Mouse (Mus musculus) forebrain, embryonic 15.5 days (tissue): ENCODE measurements around the gene Prcd. TPM values are rescaled to one million over a fixed set of nuclear protein-coding genes. Genes with fewer than 3 reads are reported as not detected.
A peak's percentile ranks its signal among the peaks of the same experiment; 100 is the strongest.
"Not testable (repeated sequence)": the region's sequence is repeated elsewhere in the genome, so short reads cannot be mapped to it uniquely, and the experiment has no call there.

Experiments used
- ATAC-seq: fragments of 200-750 bp; cut with Nextera tagmentation; replicated peaks from 2 replicates; pipeline ENCODE4 v1.8.0; 2017; ENCODE audit warnings: mild to moderate bottlenecking, moderate TSS enrichment, moderate library complexity
- H3K27ac ChIP-seq: fragments of 300-500 bp; sonication (generic); replicated peaks from 2 replicates; pipeline ENCODE4 v1.5.1; 2015; ENCODE audit warnings: mild to moderate bottlenecking, inconsistent platforms
- H3K27me3 ChIP-seq: fragments of 300-500 bp; sonication (generic); 2 replicates; pipeline ENCODE4 v1.6.1; 2015; ENCODE audit warnings: inconsistent platforms
- H3K36me3 ChIP-seq: fragments of 300-500 bp; sonication (generic); 2 replicates; pipeline ENCODE4 v1.6.1; 2015; ENCODE audit warnings: mild to moderate bottlenecking, inconsistent platforms
- H3K4me1 ChIP-seq: fragments of 300-500 bp; sonication (generic); 2 replicates; pipeline ENCODE4 v1.6.1; 2015; ENCODE audit warnings: inconsistent platforms
- H3K4me2 ChIP-seq: fragments of 300-500 bp; sonication (generic); replicated peaks from 2 replicates; pipeline ENCODE4 v1.6.1; 2015; ENCODE audit warnings: mild to moderate bottlenecking, inconsistent platforms
- H3K4me3 ChIP-seq: fragments of 300-500 bp; sonication (generic); 2 replicates; pipeline ENCODE4 v1.5.1; 2015; ENCODE audit warnings: mild to moderate bottlenecking, inconsistent platforms
- H3K9ac ChIP-seq: fragments of 300-500 bp; sonication (generic); replicated peaks from 2 replicates; pipeline ENCODE4 v1.6.1; 2015; ENCODE audit warnings: mild to moderate bottlenecking, inconsistent platforms
- H3K9me3 ChIP-seq: fragments of 300-500 bp; sonication (generic); 2 replicates; pipeline ENCODE4 v1.6.1; 2016; ENCODE audit warnings: inconsistent platforms
- WGBS: fragments of 180-500 bp; shearing (Covaris S2); methylation state at CpG from one replicate; pipeline ENCODE4 v1.1.7; 2015; ENCODE audit warnings: mixed read lengths; 5-methylcytosine and 5-hydroxymethylcytosine counted together
- polyA plus RNA-seq: library from polyadenylated mRNA; unstranded; fragments of >200 nt; fragmentation: Nextera tagmentation; extraction: Ambion mirVana; gene quantifications from 2 replicates; pipeline ENCODE4 v1.2.1, GENCODE M21; 2015

Prcd gene
- 2.0 and 2.4 TPM in 2 replicates for polyA plus RNA-seq

- peaks cover 7% of the 10 kb centered on the region; the same call in 1 of the 2 replicates for H3K27me3 ChIP-seq
Measured at GRCm38 (mm10) chr11:116653234-116653633, at the start of gene Prcd. Gene Prcd (plus strand): TSS chr11:116653534.

DNA sequence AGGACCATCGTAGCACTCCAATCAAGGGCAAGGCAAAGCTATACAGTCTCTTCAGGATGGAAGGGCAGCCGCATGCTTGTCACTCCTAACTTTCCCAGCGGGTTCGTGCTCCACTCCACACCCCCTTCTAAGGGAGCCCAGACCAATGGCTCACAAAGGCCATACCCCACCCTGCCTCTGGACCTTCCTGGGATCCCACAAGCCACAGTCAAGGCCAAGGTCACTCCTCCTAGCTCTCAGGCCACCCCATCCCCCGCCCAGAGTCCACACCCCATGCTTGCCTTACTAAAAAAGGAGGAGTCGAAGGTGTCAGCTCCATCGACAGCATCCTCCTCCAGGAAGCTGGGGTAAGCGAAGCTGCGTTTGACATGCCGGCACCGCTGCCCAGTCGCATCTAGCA is 49.2 kb upstream of the Prcd start:
- ATAC-seq: no peak
- H3K27me3 ChIP-seq: no peaks in the 10 kb centered on the region
- H3K4me1 ChIP-seq: no peaks in the 10 kb centered on the region
- no peak overlapping the region for H3K9ac ChIP-seq
- H3K9me3 ChIP-seq: no peaks in the 10 kb centered on the region
- H3K4me3 ChIP-seq: no peak overlapping the region
- no peak overlapping the region for H3K27ac ChIP-seq
- WGBS: 96% methylated on average over 12 of the region's 12 CpGs
- H3K4me2 ChIP-seq: no peak overlapping the region
- no peaks in the 10 kb centered on the region for H3K36me3 ChIP-seq

More at GRCm38 (mm10) chr11:116653234-116653633, at the start of gene Prcd:
- Histone ChIP-seq H3K9ac (peak within 1 kb of the TSS; percentile 87), H3K4me1 (peaks cover 59% of the 10 kb centered on the region), H3K36me3 (no peaks in the 10 kb centered on the region), H3K9me3 (no peaks in the 10 kb centered on the region), H3K4me2 (peak within 1 kb of the TSS; percentile 99), H3K27ac (peak within 1 kb of the TSS; percentile 27; the same call in 1 of the 2 replicates), H3K4me3 (peak within 1 kb of the TSS; percentile 71)
- WGBS: 2% methylated on average over 10 of the region's 10 CpGs
- no peak for ATAC-seq

GRCm38 (mm10) chr11:116607717-116608116 is 45.6 kb upstream of the Prcd start:
- Histone ChIP-seq H3K4me3 (no peak overlapping the region), H3K27ac (no peak overlapping the region)
- no peak for ATAC-seq

GRCm38 (mm10) chr11:116609965-116610630 is 43.2 kb upstream of the Prcd start:
- H3K27me3 ChIP-seq: no peaks in the 10 kb centered on the region
- H3K4me2 ChIP-seq: no peak overlapping the region
- 94% methylated on average over 15 of the region's 15 CpGs for WGBS
- H3K36me3 ChIP-seq: no peaks in the 10 kb centered on the region
- H3K4me1 ChIP-seq: no peaks in the 10 kb centered on the region
- no peak overlapping the region for H3K4me3 ChIP-seq
- H3K27ac ChIP-seq: no peak overlapping the region
- H3K9ac ChIP-seq: no peak overlapping the region
- ATAC-seq: no peak
- no peaks in the 10 kb centered on the region for H3K9me3 ChIP-seq

More at GRCm38 (mm10) chr11:116607717-116608116, 45.6 kb upstream of the Prcd start:
- H3K27me3 ChIP-seq: no peaks in the 10 kb centered on the region
- no peaks in the 10 kb centered on the region for H3K4me1 ChIP-seq
- H3K36me3 ChIP-seq: no peaks in the 10 kb centered on the region
- no peak overlapping the region for H3K4me2 ChIP-seq
- no peaks in the 10 kb centered on the region for H3K9me3 ChIP-seq
- WGBS: 91% methylated on average over 3 of the region's 3 CpGs
- no peak overlapping the region for H3K9ac ChIP-seq

GRCm38 (mm10) chr11:116611168-116611567 is 42.2 kb upstream of the Prcd start:
- not testable (repeated sequence) for H3K36me3 ChIP-seq, ATAC-seq, H3K27me3 ChIP-seq, H3K9me3 ChIP-seq, H3K4me1 ChIP-seq, H3K27ac ChIP-seq, H3K9ac ChIP-seq, H3K4me2 ChIP-seq, H3K4me3 ChIP-seq
- 88% methylated on average over 9 of the region's 9 CpGs for WGBS

GRCm38 (mm10) chr11:116611883-116612282 is 41.5 kb upstream of the Prcd start:
- H3K4me3 ChIP-seq: no peak overlapping the region
- H3K27ac ChIP-seq: no peak overlapping the region
- H3K4me1 ChIP-seq: peaks cover 3% of the 10 kb centered on the region; the same call in 1 of the 2 replicates
- no peak for ATAC-seq
- H3K27me3 ChIP-seq: no peaks in the 10 kb centered on the region
- H3K9ac ChIP-seq: no peak overlapping the region
- H3K36me3 ChIP-seq: no peaks in the 10 kb centered on the region
- WGBS: 93% methylated on average over 9 of the region's 9 CpGs
- no peak overlapping the region for H3K4me2 ChIP-seq
- H3K9me3 ChIP-seq: no peaks in the 10 kb centered on the region

DNA sequence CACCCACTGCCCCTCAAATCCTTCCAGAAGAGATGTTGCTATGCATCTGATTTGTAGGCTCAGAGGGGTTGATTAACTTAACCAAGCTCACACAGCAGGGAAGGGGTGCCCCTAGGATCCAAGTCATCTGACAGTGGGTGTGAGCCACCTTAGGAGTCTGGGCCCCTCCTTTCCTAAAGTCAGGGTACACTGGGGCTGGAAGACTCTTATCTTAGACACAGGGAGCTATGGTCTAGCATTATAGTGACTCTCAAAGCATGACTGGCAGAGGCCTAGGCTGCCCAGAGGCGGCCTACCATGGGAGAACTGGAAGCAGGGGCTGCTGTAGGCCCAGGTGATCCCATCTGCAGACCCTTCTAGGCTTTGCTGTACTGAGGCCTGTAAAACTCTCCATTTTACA is 40.8 kb upstream of the Prcd start:
- H3K27ac ChIP-seq: no peak overlapping the region
- H3K4me2 ChIP-seq: no peak overlapping the region
- no peaks in the 10 kb centered on the region for H3K36me3 ChIP-seq
- H3K9ac ChIP-seq: no peak overlapping the region
- H3K27me3 ChIP-seq: no peaks in the 10 kb centered on the region
- H3K9me3 ChIP-seq: no peaks in the 10 kb centered on the region
- no peak for ATAC-seq
- peaks cover 4% of the 10 kb centered on the region; the same call in 1 of the 2 replicates for H3K4me1 ChIP-seq
- no peak overlapping the region for H3K4me3 ChIP-seq
- 75% methylated on average over 1 of the region's 1 CpGs for WGBS

GRCm38 (mm10) chr11:116613234-116613633 is 40.1 kb upstream of the Prcd start:
- H3K27ac ChIP-seq: no peak overlapping the region
- peaks cover 6% of the 10 kb centered on the region; the same call in 1 of the 2 replicates for H3K4me1 ChIP-seq
- H3K4me3 ChIP-seq: no peak overlapping the region
- no peak for ATAC-seq
- H3K27me3 ChIP-seq: no peaks in the 10 kb centered on the region
- H3K9ac ChIP-seq: no peak overlapping the region
- H3K4me2 ChIP-seq: no peak overlapping the region
- H3K9me3 ChIP-seq: no peaks in the 10 kb centered on the region
- no peaks in the 10 kb centered on the region for H3K36me3 ChIP-seq
- WGBS: 89% methylated on average over 6 of the region's 6 CpGs

DNA sequence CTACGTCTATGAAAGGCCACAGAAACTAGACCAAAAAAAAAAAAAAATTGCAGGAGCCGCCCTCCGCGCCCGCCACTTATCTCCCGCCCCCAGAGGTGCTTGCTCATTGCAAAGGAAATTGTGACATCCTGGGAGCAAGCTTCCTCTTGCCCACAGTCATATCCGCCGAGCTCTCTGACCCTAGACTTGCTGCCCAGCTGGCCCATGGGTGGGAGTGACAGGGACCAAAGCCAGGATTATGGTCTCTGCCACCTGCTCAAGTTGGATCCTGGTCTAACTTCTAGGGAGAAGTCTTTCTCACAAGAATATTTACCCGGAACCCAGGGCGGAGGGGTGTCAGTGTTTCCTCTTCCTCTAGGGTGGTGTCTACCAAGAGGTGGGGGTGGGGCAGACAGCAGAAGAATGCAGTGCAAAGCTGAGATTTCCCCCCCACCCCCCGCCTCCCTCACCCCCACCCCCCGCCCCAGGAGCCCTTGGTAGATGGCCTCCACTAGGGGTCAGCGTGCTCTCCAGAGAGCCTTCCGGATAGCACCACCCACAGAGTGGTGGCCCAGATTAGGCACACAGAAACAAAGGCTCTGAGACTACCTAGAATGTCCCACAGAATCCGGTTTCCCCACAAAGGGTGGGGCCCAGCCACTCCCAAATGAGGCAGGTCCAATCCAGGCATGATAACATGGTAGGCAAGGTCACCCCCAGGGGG is 37.4 kb upstream of the Prcd start:
- Histone ChIP-seq H3K4me3 (no peak overlapping the region), H3K4me1 (peaks cover 11% of the 10 kb centered on the region; the same call in 1 of the 2 replicates), H3K4me2 (no peak overlapping the region), H3K27me3 (no peaks in the 10 kb centered on the region), H3K27ac (no peak overlapping the region), H3K9me3 (no peaks in the 10 kb centered on the region), H3K36me3 (no peaks in the 10 kb centered on the region), H3K9ac (no peak overlapping the region)
- ATAC-seq: no peak
- 58% methylated on average over 15 of the region's 15 CpGs for WGBS

GRCm38 (mm10) chr11:116616438-116617118 is 36.8 kb upstream of the Prcd start:
- 83% methylated on average over 10 of the region's 10 CpGs for WGBS

GRCm38 (mm10) chr11:116617641-116618040 is 35.7 kb upstream of the Prcd start:
- no peak overlapping the region for H3K4me3 ChIP-seq
- H3K27ac ChIP-seq: no peak overlapping the region
- H3K9me3 ChIP-seq: no peaks in the 10 kb centered on the region
- H3K27me3 ChIP-seq: no peaks in the 10 kb centered on the region
- WGBS: 83% methylated on average over 7 of the region's 7 CpGs
- H3K4me1 ChIP-seq: peaks cover 21% of the 10 kb centered on the region; the same call in 1 of the 2 replicates
- H3K4me2 ChIP-seq: no peak overlapping the region
- no peak overlapping the region for H3K9ac ChIP-seq
- H3K36me3 ChIP-seq: no peaks in the 10 kb centered on the region
- no peak for ATAC-seq

More at GRCm38 (mm10) chr11:116616438-116617118, 36.8 kb upstream of the Prcd start:
- no peak for ATAC-seq
- H3K4me2 ChIP-seq: no peak overlapping the region
- H3K27ac ChIP-seq: no peak overlapping the region
- no peaks in the 10 kb centered on the region for H3K36me3 ChIP-seq
- no peak overlapping the region for H3K4me3 ChIP-seq
- H3K9me3 ChIP-seq: no peaks in the 10 kb centered on the region
- peaks cover 17% of the 10 kb centered on the region; the same call in 1 of the 2 replicates for H3K4me1 ChIP-seq
- H3K27me3 ChIP-seq: no peaks in the 10 kb centered on the region
- H3K9ac ChIP-seq: no peak overlapping the region

DNA sequence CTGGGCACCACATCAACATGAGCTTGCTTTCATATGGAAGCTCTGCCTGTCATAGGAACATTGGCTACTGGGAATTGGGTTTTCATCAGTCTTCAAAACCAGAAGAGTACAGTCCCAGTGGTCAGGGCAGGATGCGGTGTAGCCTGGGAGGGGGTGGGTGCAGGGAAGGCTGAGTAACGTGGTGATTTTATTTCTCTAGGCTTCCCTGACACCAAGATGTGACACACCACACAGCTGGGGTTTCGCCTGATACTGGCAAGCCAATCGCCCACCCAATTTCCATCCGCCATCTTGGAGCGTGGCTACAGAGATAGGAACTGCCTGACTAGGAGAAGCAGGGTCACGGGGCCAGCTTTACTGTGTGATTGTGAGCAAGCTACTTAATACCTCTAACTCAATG is 34.7 kb upstream of the Prcd start:
- Histone ChIP-seq H3K27ac (no peak overlapping the region), H3K4me1 (peaks cover 22% of the 10 kb centered on the region), H3K4me2 (no peak overlapping the region), H3K9ac (no peak overlapping the region), H3K4me3 (no peak overlapping the region), H3K9me3 (no peaks in the 10 kb centered on the region), H3K36me3 (no peaks in the 10 kb centered on the region), H3K27me3 (peaks cover 3% of the 10 kb centered on the region; the same call in 1 of the 2 replicates)
- no peak for ATAC-seq
- 92% methylated on average over 7 of the region's 7 CpGs for WGBS
